Mouse (Mus musculus): ENCODE results near the gene Taar8a.
A peak's percentile ranks its signal among the peaks of the same experiment; 100 is the strongest.
"Not testable (repeated sequence)": the region's sequence is repeated elsewhere in the genome, so short reads cannot be mapped to it uniquely, and the experiment has no call there.

Gene Taar8a

GRCm38 (mm10) chr10:24076200-24076599 lies at the start of gene Taar8a:
TSS of gene Taar8a (plus strand) at chr10:24076500.
- DNase-seq: not testable (repeated sequence)

- DNase-seq: no peak
These were observed 49.4 kb upstream of the Taar8a start, which contains the start of gene Taar7d for GRCm38 (mm10) chr10:24026922-24027321. TSS of gene Taar7d (plus strand) at chr10:24027222.

- DNase-seq: no peak
These were observed 45.0 kb upstream of the Taar8a start for GRCm38 (mm10) chr10:24031347-24031746.

GRCm38 (mm10) chr10:24037314-24037713 lies 39.0 kb upstream of the Taar8a start, which contains the start of gene Taar7e:
TSS of gene Taar7e (plus strand) at chr10:24037614.
- DNase-seq: no peak

DNA sequence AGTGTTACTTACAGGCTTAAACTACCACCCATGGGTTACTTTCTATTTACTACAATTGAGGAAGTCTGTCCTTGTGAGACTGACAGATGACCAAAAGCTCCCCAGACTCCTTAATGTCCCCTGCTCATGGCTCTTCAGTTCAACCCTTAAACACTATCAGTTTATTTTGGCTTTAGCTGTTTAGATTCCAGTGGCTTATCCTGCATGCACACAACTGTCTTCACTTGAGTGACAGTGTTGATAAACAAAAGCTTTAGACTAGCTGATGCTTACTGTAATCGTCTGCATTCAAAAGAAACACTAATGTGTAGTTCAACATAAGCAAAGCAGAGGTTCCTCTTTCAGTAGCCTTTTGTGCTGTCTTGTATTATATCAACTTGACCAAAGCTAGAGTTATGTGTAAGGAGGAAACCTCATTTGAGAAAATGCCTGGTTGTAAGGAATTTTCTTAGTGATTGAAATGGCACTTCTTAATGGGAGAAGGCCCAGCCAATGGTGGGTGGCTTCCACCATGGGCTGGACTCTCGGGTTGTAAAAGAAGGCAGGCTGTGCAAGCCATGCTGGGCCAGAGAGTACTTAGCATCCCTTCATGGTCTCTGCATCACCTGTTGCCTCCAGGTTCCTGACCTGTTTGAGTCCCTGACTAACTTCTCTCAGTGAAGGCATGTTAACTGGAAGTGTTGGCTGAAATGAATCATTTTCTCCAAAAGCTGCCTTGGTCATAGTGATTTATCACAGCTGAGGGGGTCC lies 36.0 kb upstream of the Taar8a start:
- DNase-seq: no peak

DNA sequence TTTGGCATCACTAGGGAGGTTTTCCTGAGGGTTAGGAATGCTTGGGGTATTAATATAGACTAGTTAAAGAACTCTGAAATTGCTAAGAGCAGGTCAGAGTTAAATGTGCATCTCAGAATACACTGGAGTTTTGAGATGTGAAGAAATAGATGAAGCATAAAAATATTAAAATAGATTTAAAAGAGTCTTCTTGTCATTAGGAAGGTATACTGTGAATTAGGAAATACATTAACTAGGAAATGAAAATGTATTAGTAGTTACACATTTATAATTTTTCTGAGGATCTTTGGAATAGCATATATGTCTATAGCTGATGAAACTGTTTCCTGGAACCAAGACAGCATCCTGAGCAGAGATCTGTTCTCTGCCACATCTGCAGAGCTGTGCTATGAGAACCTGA lies 27.1 kb upstream of the Taar8a start, which contains the start of gene Taar7f:
Taar7f (plus strand) TSS at position 301 of the 400 bp plus-strand sequence.
- DNase-seq: no peak

GRCm38 (mm10) chr10:24052039-24052438 lies 24.3 kb upstream of the Taar8a start:
- no peak for DNase-seq

GRCm38 (mm10) chr10:24058986-24059385 lies 17.3 kb upstream of the Taar8a start:
- DNase-seq: no peak

GRCm38 (mm10) chr10:24074751-24075150 lies 1.5 kb upstream of the Taar8a start:
- DNase-seq: not testable (repeated sequence)

GRCm38 (mm10) chr10:24080166-24080565 lies 3.9 kb downstream of the Taar8a start:
- peak; percentile 84 for DNase-seq

- DNase-seq: no peak
These were observed 9.6 kb downstream of the Taar8a start for GRCm38 (mm10) chr10:24085936-24086335.

DNA sequence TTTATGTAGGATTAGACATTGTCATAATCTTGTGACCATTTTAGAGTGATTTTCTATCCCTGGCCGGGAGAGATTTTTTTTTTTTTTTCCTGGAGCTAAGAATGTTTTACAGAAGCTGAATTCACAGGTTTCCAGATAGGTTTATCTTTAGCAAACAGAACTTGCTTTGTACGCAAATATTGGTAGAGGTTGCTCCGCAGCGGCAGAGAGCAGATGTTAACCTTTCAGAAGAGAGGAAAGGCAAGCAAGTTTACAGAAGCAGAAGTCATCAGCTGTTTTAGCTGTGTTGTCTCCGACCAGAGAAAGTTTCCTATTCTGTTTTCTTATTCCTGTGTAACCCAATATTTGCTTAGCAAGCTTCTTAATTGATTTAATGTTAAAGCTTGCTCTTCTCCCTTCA lies 10.3 kb downstream of the Taar8a start:
- DNase-seq: no peak

DNA sequence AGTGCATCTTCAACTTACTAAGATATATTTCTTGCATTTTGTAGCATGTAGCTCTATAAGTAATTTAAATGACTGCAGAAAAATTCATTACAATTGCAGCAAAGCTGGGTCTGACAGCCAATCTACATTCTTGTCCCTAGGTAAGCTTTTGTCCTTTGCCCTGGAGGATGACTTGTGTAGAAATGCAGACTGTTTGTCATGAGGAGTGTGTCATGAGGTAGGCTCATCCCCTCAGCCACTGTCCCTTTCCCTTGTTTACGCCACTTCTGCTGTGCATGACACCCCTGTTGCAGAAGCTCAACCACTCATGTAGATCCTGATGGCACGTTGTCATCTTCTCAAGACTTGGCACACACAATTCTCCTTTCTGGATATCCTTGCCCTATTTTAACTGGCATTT lies 10.9 kb downstream of the Taar8a start:
- DNase-seq: no peak

GRCm38 (mm10) chr10:24092194-24092593 lies 15.9 kb downstream of the Taar8a start, which contains the start of gene Taar8b:
TSS of gene Taar8b (minus strand) at chr10:24092294.
- DNase-seq: no peak

GRCm38 (mm10) chr10:24097010-24097409 lies 20.7 kb downstream of the Taar8a start:
- DNase-seq: not testable (repeated sequence)

GRCm38 (mm10) chr10:24101812-24102211 lies 25.5 kb downstream of the Taar8a start, which contains the start of gene Taar8c:
TSS of gene Taar8c (minus strand) at chr10:24101912.
- DNase-seq: not testable (repeated sequence)

DNA sequence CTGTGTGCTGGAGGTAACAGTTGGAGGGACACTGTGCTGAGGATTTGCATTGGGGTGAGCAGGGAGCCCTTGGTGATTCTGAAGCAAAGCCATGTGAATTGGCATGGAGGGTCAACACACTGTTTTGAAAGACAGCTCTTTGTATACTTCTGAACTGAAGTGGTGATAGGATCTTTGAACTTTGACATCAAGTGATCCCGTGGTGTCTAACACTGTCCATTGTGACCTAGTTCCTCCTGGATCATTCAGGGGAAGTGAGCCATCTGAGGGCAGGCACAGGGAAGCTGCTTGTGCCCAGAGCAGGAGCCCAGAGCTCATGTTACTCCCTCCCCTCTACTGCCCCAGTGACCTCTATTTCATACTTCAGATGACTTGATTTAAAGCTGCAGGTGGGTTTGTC lies 27.0 kb downstream of the Taar8a start:
- not testable (repeated sequence) for DNase-seq

- no peak for DNase-seq
These were observed 31.4 kb downstream of the Taar8a start for GRCm38 (mm10) chr10:24107747-24108146.

DNA sequence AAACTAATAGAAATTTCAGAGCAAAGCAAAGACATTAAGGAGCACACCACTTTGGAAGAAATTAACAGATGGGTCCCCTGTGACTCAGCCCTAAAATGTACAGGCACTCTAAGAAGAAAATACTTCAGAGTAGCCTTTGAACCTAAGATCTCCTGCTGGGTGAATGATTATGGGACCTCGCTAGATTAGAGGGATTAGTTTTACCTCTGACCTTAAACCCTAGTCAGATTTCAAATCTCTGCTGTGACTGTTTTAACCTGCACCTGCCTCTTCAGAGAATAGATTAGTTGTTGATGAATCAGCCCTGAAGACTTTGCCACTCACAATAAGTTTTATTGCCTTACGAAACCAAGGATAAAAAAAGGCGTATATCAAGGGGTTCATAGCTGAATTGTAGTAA lies 31.9 kb downstream of the Taar8a start:
- no peak for DNase-seq

DNA sequence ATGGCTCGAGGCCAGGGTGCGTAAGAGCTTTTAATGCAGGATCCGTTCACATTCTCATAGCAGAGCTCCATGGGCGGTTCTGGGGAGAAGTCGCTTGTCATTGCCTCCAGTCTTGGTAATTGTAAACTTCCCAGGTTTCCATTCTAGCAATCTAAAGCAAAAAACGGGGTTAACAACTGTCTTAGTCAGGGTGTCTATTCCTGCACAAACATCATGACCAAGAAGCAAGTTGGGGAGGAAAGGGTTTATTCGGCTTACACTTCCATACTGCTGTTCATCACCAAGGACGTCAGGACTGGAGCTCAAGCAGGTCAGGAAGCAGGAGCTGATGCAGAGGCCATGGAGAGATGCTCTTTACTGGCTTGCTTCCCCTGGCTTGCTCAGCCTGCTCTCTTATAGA lies 33.1 kb downstream of the Taar8a start, which contains the start of gene Taar9:
Taar9 (minus strand) TSS at position 101 of the 400 bp plus-strand sequence.
- DNase-seq: not testable (repeated sequence)

DNA sequence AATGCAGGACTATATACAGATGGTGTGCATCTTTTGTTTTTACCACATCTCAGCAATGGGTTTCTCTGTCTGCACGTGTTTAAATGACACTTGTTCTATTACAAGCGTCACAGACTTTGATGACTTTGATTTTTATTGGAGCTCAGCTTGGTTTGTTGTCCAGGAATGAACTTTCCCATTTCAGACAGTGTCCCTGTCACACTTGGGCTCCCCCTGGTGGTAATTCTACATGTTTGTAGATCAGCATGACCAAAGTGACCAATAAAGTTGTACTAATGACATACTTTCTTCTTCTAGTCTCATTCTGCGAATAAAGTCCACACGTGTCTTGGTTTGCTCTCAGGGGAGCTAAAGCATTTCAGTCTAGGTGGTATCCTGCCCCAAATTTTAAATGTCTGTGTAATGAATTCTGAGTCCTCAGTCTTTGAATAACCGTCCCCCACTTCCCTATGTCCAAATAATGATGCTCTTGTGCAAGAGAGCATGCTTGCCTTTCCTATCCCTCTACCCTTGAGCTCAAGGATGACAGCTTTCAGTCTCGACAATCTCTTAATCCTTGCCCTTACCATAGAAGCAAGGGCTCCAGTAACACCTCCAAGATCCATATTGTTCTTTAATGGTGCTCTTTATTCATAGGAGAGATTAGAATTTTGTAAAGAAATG lies 34.9 kb downstream of the Taar8a start:
- no peak for DNase-seq
